Mouse (Mus musculus) layer of hippocampus, postnatal 14 days (tissue): ENCODE results near the gene Fam149a. TPM values are rescaled to one million over a fixed set of nuclear protein-coding genes. Genes with fewer than 3 reads are reported as not detected.
"Not testable (repeated sequence)": the region's sequence is repeated elsewhere in the genome, so short reads cannot be mapped to it uniquely, and the experiment has no call there.

ENCODE experiments used
- DNase-seq, 2 experiments: peaks; one replicate each; pipeline ENCODE4 v3.0.0; 2021 to 2022; ENCODE audit warnings: low spot score in 2 of 2, mixed read lengths in 1 of 2
- total RNA-seq, 2 experiments: library from RNA; stranded (reverse); gene quantifications; 2 replicates each; pipeline ENCODE4 v1.2.3; 2021

The Fam149a gene
- total RNA-seq, 2 experiments from 2014 or later: 14.0 to 16.7 TPM

DNA sequence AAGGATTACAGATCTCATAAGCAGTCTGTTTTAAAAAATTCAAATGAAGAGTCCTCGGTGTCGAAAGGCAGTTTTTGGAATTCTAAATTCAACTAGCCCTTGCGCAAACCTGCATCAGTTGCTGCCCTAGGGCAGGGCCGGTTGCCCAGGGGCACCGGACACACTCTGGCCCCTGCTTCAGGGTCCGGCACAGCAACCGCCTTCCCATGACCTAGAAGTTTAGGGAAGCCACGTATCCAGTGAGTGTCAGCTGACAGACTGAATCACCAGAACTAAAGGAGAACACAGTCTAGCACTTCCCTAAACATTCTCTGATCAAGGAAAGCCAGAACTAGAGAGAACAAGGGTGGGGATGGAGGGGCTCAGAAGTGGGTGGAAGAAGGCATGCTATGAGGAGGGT is 48.6 kb downstream of the Fam149a start:
- DNase-seq: no peak

DNA sequence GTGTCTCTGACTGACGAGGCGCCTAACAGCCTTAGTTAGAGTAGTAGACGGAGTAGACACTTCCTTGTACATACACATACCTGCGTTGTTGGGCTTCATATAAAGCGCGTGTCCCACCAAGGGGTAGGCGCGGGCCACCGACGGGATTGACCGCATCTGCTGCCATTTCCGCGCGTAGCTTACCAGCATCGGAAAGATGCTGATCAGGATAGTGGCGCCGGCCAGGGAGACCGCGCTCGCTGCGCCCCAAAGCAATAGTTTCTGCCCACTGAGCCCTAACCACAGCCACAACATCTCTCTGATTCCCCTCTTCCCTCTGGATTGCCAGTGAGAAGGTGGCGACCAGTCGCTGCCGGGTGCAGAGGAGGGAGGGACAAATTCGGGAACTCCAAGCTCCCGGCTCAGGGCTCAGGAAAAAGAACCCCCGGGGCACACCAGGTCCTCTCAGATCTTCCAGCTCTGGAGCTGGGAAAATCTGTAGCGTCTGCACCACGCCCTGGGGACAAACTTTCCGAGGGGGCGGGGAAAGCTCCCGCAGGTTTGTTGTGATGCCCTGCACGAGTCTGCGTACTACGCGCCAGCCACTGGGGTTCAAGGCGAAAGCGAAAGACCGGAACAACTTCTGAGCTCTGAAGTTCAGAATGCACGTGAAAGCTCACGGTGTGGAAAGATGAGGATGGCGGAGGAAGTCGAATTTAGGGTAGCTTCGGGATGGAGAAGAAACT is 49.2 kb downstream of the Fam149a start, which contains the start of gene Cyp4v3:
Gene Cyp4v3 (minus strand): TSS at position 532 of the 725 bp plus-strand sequence.
- DNase-seq: peak; percentile 38 to 39

DNA sequence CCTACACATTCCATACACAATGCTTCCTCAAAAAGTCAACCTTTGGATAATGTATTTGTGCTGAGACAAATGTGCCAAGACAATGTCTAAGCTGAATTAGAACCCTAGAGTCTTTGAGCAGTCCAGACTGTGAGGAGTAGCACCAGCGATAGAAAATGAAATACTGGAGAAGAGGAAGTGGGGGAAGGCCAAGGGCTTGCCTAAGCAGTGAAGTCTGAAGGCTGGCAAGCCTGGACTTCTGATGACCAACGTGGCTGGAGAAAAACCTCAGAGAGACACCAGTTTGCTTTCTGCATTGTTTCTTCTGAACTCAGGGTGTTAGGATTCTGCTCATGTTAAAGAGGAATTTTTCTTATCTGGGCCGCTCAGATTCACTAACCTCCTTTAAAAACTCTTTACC is 51.2 kb downstream of the Fam149a start:
- no peak for DNase-seq

DNA sequence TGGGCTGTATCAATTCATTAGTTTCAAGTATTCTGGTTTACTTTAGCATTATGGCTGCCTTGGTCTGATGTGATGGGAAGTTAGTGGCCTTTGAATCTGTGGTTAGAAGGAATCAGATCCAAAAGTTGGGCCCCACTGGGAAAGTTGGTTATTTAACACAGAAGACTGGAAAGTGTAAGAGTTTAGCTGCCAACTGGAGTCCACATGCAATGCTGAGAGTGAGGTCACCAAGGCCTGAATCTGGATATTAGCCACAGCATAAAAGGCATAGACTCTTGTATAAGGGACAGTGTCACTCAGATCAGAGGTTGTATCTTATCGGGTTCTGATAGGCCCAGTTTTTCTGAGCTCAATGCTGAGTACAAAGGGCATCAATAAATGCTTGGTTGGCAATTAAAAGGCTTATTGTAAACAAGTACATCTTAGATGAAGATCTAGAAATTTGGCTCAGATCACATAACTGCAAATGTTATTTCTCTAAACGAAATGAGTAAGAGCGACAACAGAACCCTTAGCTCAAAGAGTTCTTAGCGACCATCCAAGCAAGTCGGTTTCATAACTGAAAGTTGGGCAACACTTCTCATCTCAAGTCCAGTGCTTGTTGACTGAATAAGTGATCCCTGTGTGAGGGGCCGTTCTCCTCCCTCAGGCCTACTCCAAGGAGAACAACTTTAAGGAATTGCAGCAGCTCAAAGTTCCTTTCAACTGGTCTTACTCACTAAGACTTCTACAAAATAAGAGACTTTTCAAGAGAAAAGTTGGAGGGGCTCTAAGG is 52.7 kb downstream of the Fam149a start:
- DNase-seq: no peak

DNA sequence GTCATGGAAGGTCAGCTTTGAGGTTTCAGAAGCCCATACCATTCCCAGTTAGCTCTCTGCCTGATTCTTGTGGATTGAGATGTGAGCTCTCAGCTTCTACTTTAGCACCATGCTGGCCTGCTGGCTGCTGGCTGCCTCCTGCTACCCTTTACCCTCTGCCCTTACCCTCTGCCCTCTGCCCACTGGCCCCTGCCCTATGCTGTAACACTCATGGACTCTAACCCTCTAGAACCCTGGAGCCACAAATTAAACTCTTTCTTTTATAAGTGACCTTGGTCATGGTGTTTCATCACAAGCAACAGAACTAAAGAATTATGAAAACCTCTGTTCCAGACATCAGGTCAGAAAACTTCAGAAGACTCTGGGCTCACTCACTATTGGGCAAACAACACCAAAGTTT is 55.0 kb downstream of the Fam149a start:
- DNase-seq: not testable (repeated sequence)

DNA sequence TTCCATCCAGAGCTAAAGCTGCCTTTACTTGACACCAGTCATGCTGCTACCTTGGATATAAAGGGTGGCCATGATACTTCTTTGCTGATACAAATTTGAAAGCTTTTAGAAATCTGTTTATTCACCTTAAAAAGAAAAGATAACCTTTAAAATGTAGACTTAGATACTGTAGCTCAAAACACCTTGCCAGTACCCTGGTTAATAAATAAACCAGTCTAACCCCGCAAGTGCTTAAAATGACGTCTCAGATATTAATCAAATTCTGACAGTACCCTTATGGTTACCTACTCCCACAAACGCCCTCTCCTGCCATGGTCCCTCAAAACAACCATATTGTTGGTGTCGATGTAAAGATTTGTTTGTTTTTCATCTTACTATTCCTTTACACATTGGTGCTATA is 57.9 kb downstream of the Fam149a start:
- DNase-seq: no peak

DNA sequence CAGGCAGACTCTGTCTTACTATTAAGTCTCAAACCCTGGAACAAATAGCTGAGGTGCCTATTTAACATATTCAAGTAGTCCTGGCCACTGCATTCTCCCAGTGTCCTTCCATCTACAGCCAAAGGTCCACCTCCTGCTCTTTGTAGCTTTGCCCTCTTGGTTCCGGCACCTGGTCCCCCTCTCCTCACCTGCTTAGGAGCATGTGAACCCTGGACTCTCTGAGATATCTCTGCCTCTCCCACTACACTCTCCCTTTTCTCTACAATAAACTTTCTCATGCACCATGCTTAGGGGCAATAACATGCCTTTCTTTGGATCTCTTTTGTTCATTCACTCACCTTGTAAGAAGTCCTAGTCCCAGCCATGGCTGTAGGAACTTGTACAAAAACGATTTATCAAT is 60.7 kb downstream of the Fam149a start:
- DNase-seq: no peak

DNA sequence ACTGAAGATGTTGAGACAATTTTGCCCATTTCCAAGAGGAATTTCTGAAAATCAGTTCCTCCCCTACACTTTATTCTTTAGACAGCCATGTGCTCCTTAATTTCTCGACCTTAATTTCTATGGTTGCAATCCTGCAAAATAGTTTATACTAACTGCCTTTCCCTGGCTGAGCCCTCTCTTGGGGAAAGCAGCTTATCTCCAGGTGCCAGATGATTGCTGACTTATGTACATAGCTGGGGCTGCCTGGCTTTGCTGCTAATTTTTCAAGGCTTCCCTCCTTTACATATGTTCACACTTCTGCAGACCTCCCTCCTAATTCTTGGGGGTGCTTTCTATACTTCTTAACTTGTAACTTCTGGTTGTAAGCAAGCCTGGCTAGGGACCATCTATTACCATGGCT is 61.2 kb downstream of the Fam149a start:
- no peak for DNase-seq

DNA sequence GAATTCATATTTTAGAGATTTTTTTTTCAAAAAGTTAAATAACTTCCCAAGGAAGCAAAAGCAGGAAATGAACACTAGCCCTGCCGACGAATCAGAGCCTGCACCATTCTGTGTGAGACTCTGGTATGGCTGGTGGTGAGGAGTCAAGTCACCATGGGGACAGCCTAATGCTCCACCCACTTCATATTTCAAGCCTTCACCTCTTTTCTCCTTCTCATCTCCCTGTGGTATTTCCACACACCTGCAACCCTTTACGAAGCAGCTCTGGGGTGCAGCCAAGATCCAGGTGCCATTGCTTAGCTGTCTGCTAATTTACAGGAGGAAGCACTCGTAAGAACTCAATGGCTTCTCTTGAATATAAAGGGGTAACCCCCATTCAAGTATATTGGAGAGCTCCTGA is 71.1 kb downstream of the Fam149a start:
- no peak for DNase-seq

DNA sequence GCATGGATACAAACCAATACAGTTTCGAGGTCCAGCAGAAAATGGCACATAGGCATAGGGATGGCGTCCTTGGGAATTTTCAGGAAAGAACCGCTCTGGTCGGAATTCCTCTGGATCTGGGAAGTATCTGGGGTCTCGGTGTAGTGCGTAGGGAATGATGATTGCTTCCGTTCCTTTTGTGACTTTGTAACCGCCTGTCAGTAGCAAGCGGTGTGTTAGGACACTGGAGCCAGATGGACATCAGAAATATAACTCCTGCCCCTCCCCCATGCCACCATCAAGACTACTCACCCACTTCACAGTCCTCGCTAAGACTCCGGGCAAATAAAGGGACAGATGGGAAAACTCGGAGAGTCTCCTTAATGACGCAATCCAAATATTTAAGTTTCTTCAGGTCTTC is 73.7 kb downstream of the Fam149a start, which contains the start of gene Gm45753:
Gene Gm45753 (minus strand): TSS at position 101 of the 400 bp plus-strand sequence.
- DNase-seq: no peak

DNA sequence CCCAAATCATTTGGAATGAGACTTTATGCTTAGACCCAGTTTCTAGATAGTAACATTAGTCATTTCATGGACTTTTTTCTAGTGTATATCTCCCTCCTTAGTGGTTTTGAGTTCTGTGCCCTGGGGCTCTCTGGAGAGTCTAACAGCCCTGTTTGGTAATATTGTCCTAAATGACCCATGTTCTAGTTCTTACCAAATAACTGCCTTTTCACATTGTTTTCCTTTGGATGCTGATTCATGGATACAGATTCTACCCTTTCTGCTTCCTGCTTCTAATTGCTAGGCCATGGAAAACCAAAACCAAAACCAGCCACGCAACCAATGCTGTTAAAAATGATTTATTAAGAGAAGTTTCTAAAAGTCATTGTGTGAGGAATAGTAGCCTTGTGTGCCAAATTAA is 76.6 kb downstream of the Fam149a start:
- DNase-seq: no peak

DNA sequence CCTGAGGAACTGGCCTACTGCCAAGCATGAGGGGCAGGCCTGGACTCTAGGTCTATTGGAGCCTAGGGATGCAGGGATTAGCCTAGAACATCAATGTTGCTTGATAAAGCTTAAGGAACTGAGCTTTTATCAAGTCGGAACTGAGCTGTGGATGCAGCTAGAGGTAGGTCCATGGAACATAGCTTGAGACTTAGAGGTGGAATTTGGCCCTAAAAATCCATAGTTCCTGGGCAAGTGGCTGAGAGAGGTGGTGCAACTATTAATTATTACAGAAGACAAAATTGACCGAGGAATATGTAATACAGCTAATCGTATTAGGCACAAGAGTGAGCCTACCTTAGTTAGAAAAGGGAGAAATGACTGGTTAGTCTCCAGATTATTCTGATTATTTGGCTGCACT is 77.7 kb downstream of the Fam149a start:
- no peak for DNase-seq

DNA sequence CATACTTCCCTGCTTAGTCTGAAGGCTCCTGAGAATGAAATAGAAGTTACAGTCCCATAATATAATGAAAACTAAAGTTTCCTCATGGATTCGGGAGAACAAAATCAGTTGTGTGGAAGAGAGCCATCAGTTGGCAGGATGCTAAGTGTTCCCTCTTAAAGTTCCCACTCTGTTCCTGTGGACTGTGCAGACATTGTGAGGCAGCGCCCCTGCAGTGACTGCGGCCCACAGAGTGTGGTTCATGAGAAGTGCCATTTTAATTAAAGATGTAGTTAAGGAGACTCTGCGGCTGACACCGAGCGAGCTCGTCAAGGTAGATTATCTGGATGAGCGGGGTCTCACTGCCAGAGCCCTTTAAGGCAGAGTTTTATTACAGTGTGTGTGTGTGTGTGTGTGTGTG is 79.7 kb downstream of the Fam149a start:
- DNase-seq: peak in 1 of 2 experiments; percentile 26

DNA sequence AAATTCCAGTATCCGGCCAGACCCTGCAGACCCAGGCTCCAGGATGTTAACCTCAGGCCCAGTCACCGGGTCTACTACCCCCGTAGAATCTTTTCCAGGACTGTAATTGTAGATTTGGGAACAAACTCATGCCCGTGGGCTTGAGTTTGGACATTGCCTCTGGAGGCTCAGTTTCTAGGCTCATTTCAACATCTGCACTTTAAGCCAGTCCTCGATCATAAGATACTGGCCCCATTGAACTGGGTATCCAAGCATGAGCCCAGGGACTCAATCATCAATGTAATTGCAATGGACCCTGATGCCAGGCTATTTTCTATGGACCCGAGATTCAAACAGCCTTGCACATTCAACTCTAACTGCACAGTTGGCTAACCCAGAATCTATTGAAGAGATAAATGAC is 86.8 kb downstream of the Fam149a start:
- DNase-seq: no peak

DNA sequence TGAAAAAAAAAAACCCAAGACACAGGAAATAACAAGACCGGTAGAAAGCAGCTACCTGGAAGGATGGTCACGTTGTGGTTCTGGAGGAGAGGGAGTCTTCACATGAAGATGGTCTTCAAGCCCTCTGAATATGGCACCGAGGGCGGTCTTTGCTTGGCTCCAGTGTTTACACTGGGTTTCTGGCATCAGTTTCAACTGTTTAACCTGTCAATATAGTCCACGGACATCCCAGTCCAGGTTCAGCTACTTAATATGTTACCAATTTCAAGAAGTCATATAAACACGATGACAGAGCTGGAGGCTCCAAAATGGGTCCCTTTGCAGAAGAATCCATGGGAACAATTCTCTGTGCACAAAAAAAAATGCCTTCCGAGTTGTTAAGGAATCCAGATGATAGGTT is 87.4 kb downstream of the Fam149a start, which contains the start of gene Klkb1:
Gene Klkb1 (minus strand): TSS at position 173 of the 400 bp plus-strand sequence.
- no peak for DNase-seq

DNA sequence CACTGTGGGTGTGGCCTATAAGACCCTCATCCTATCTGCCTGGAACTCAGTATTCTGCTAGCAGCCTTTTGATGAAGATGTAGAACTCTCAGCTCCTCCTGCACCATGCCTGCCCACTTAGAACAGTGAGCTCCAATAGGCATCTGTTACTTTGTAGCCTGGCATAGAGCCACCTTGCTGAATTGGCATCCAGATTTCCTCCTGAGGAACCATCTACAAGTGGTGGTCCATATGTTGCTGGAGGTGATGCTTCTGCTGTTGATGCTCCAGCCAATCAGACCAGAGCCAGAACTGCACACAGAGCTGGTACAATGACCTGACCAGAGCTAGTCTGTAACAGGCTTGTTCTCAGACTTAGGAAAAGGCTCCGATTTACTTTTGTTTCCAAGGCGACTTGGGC is 90.3 kb downstream of the Fam149a start:
- DNase-seq: peak; percentile 16 to 61

Other genes starting within 250 kb of the Fam149a start
- gene F11, start 120.3 kb downstream of the Fam149a start, total RNA-seq: not detected
- not detected for gene Klkb1, start 87.4 kb downstream of the Fam149a start, total RNA-seq
- not detected for gene Gm45753, start 73.8 kb downstream of the Fam149a start, total RNA-seq
- 1 to 10 TPM; 6.1 TPM for gene Cyp4v3, start 49.1 kb downstream of the Fam149a start, total RNA-seq
- gene Tlr3, start 28.8 kb upstream of the Fam149a start, total RNA-seq: 1 to 10 TPM; 6.5 to 7.7 TPM
- 100 to 1,000 TPM; 158 to 166 TPM for gene Sorbs2, start 125.5 kb upstream of the Fam149a start, total RNA-seq